Mouse (Mus musculus) kidney, adult 11 months (tissue): ENCODE data around the gene Tmem179b.

Source experiments
- DNase-seq: peaks from one replicate; pipeline ENCODE4 v3.0.0; 2022

Gene Tmem179b

GRCm38 (mm10) chr19:8774951-8775421 lies 719 bp upstream of the Tmem179b start:
- DNase-seq = no peak

GRCm38 (mm10) chr19:8773409-8773808 lies 858 bp downstream of the Tmem179b start:
- DNase-seq = no peak

GRCm38 (mm10) chr19:8772996-8773395 lies 1.3 kb downstream of the Tmem179b start:
- DNase-seq = no peak

- peak; percentile 75 for DNase-seq
Measured at GRCm38 (mm10) chr19:8770567-8771270, 3.5 kb downstream of the Tmem179b start, which contains the start of gene Tmem223. Tmem223 (plus strand) TSS chr19:8770996.

- DNase-seq = no peak
Measured at GRCm38 (mm10) chr19:8765562-8765961, 8.7 kb downstream of the Tmem179b start.

- no peak for DNase-seq
Measured at GRCm38 (mm10) chr19:8763276-8763675, 11.0 kb downstream of the Tmem179b start.

- DNase-seq = no peak
Measured at GRCm38 (mm10) chr19:8760757-8761156, 13.5 kb downstream of the Tmem179b start.

GRCm38 (mm10) chr19:8758899-8759298 lies 15.4 kb downstream of the Tmem179b start:
- DNase-seq = no peak

GRCm38 (mm10) chr19:8757471-8757998 lies 16.7 kb downstream of the Tmem179b start:
- DNase-seq = no peak

GRCm38 (mm10) chr19:8756635-8757387 lies 17.5 kb downstream of the Tmem179b start, which contains the start of gene Nxf1:
Nxf1 (plus strand) TSS chr19:8757073.
- peak; percentile 87 for DNase-seq

GRCm38 (mm10) chr19:8755652-8756051 lies 18.6 kb downstream of the Tmem179b start:
- DNase-seq = no peak

GRCm38 (mm10) chr19:8747368-8747767 lies 26.9 kb downstream of the Tmem179b start:
- no peak for DNase-seq

- no peak for DNase-seq
Measured at GRCm38 (mm10) chr19:8745382-8745781, 28.9 kb downstream of the Tmem179b start.

- DNase-seq = no peak
Measured at GRCm38 (mm10) chr19:8742176-8742575, 32.1 kb downstream of the Tmem179b start.

- DNase-seq = peak; percentile 98
Measured at GRCm38 (mm10) chr19:8741243-8741869, 32.9 kb downstream of the Tmem179b start, which contains the start of gene Stx5a. Stx5a (plus strand) TSS chr19:8741413.

- no peak for DNase-seq
Measured at GRCm38 (mm10) chr19:8740603-8741002, 33.7 kb downstream of the Tmem179b start, which contains the start of gene 1700092M07Rik. 1700092M07Rik (plus strand) TSS chr19:8740718.

- no peak for DNase-seq
Measured at GRCm38 (mm10) chr19:8739646-8740045, 34.6 kb downstream of the Tmem179b start.

- no peak for DNase-seq
Measured at GRCm38 (mm10) chr19:8738911-8739310, 35.4 kb downstream of the Tmem179b start.

GRCm38 (mm10) chr19:8736160-8736467 lies 38.2 kb downstream of the Tmem179b start:
- no peak for DNase-seq

- DNase-seq = peak; percentile 85
Measured at GRCm38 (mm10) chr19:8735389-8736159, 38.7 kb downstream of the Tmem179b start, which contains the start of gene Wdr74. Wdr74 (plus strand) TSS chr19:8735827.

- no peak for DNase-seq
Measured at GRCm38 (mm10) chr19:8734334-8734733, 39.9 kb downstream of the Tmem179b start.
